Mouse (Mus musculus) ES-E14 (cell line): ENCODE results near the gene Irf1. TPM values are rescaled to one million over a fixed set of nuclear protein-coding genes. Genes with fewer than 3 reads are reported as not detected.

Experiments used
- DNase-seq: peaks from one replicate; pipeline ENCODE4 v3.0.0-alpha.2; 2013; ENCODE audit warnings: low read depth, low spot score
- H3K27ac ChIP-seq: 2 replicates; pipeline ENCODE4 v1.5.1; 2012; ENCODE audit warnings: low read depth, mild to moderate bottlenecking, low read length, moderate library complexity, mixed read lengths; ENCODE audit not compliant: poor library complexity, insufficient read depth, severe bottlenecking
- H3K36me3 ChIP-seq: 2 replicates; pipeline ENCODE4 v1.6.1; 2012; ENCODE audit warnings: mild to moderate bottlenecking, low read length, moderate library complexity, mixed read lengths; ENCODE audit not compliant: control insufficient read depth, poor library complexity, insufficient read depth, severe bottlenecking
- H3K4me1 ChIP-seq, 2 experiments: fragments of 150-350 bp in 1 of 2; sonication (generic) in 1 of 2; 2 replicates each; pipeline ENCODE4 v1.6.1; 2012; ENCODE audit warnings: low read length in 2 of 2, mild to moderate bottlenecking in 1 of 2, mixed read lengths in 1 of 2; ENCODE audit not compliant: control insufficient read depth in 2 of 2, insufficient read depth in 2 of 2, poor library complexity in 1 of 2
- H3K4me3 ChIP-seq, 2 experiments: fragments of 150-350 bp in 1 of 2; sonication (generic) in 1 of 2; 2 replicates each; pipeline ENCODE4 v1.5.1; 2012; ENCODE audit warnings: low read length in 2 of 2, low read depth in 1 of 2, mild to moderate bottlenecking in 1 of 2, mixed read lengths in 1 of 2; ENCODE audit not compliant: insufficient read depth in 1 of 2, poor library complexity in 1 of 2, severe bottlenecking in 1 of 2
- H3K9ac ChIP-seq: 2 replicates; pipeline ENCODE4 v1.6.1; 2012; ENCODE audit warnings: low read depth, mild to moderate bottlenecking, low read length, mixed read lengths; ENCODE audit not compliant: poor library complexity, insufficient read depth, severe bottlenecking
- H3K9me3 ChIP-seq: fragments of 150-350 bp; sonication (generic); 2 replicates; pipeline ENCODE4 v1.6.1; 2012; ENCODE audit warnings: low read depth, mild to moderate bottlenecking, low read length; ENCODE audit not compliant: control insufficient read depth, insufficient read depth
- CHD2 ChIP-seq: IDR thresholded peaks from 2 replicates; pipeline ENCODE4 v1.6.1; 2014; ENCODE audit warnings: mild to moderate bottlenecking, low read depth, low read length, inconsistent platforms
- HCFC1 ChIP-seq: IDR thresholded peaks from 2 replicates; pipeline ENCODE4 v1.6.1; 2012; ENCODE audit warnings: low read length, inconsistent platforms, borderline replicate concordance; ENCODE audit not compliant: insufficient read depth
- MAFK ChIP-seq: IDR thresholded peaks from 2 replicates; pipeline ENCODE4 v1.6.1; 2014; ENCODE audit warnings: mild to moderate bottlenecking, low read depth, low read length, inconsistent platforms; ENCODE audit not compliant: insufficient read depth
- ZC3H11A ChIP-seq: IDR thresholded peaks from 2 replicates; pipeline ENCODE4 v1.6.1; 2012; ENCODE audit warnings: low read depth, mild to moderate bottlenecking, inconsistent platforms, low read length, borderline replicate concordance
- ZNF384 ChIP-seq: IDR thresholded peaks from 2 replicates; pipeline ENCODE4 v1.6.1; 2012; ENCODE audit warnings: low read depth, low read length, inconsistent platforms
- in situ Hi-C, 2 experiments: fragments of 600-800 bp; cut with MboI; formaldehyde crosslinking; loops; one replicate each; pipeline ENCODE4 v1.15.1; 2025; ENCODE audit warnings: low sequenced_read_pairs in 2 of 2, inconsistent platforms in 1 of 2; ENCODE audit not compliant: unreplicated experiment in 2 of 2
- total RNA-seq: library from RNA; depleted of rRNA; stranded (reverse); fragments of 300-350 nt; gene quantifications from 2 replicates; pipeline ENCODE4 v1.2.3, GENCODE M21; 2012

Gene Irf1
- total RNA-seq, 1 experiment = 28.0 TPM

- Histone ChIP-seq H3K4me1 (peaks cover 0 to 14% of the 10 kb centered on the region in 2 experiments; a peak in 1 of 4 replicates), H3K9ac (no peak overlapping the region), H3K27ac (no peak overlapping the region), H3K9me3 (no peaks in the 10 kb centered on the region), H3K36me3 (no peaks in the 10 kb centered on the region), H3K4me3 (no peak overlapping the region)
- in situ Hi-C loops = no loop called here
- TF ChIP-seq CHD2 = no peak
- no peak for DNase-seq
Observed at GRCm38 (mm10) chr11:53749306-53749705, 20.5 kb upstream of the Irf1 start.

GRCm38 (mm10) chr11:53749716-53750352 lies 20.0 kb upstream of the Irf1 start:
- TF ChIP-seq ZNF384 (no peak), CHD2 (no peak), ZC3H11A (no peak), MAFK (no peak), HCFC1 (no peak)
- Histone ChIP-seq H3K36me3 (no peaks in the 10 kb centered on the region), H3K9me3 (no peaks in the 10 kb centered on the region), H3K4me3 (no peak overlapping the region), H3K27ac (no peak overlapping the region), H3K4me1 (peaks cover under 1 to 11% of the 10 kb centered on the region in 2 experiments; a peak in 2 of 4 replicates), H3K9ac (no peak overlapping the region)
- in situ Hi-C loops = loop anchor here in 1 of 2 experiments (10.0 kb wide), 1 partner anchor 105 kb away; the partner anchor contains the start of gene Gm12216
- no peak for DNase-seq

GRCm38 (mm10) chr11:53755011-53755595 lies 14.7 kb upstream of the Irf1 start:
- no peak for DNase-seq
- H3K9ac ChIP-seq = no peak overlapping the region
- in situ Hi-C loops = loop anchor here in 1 of 2 experiments (10.0 kb wide), 1 partner anchor 100 kb away; the partner anchor contains the start of gene Gm12216
- no peak overlapping the region for H3K4me3 ChIP-seq
- TF ChIP-seq CHD2 (no peak), MAFK (no peak), ZNF384 (no peak), ZC3H11A (no peak), HCFC1 (no peak)
- no peaks in the 10 kb centered on the region for H3K36me3 ChIP-seq
- no peaks in the 10 kb centered on the region for H3K9me3 ChIP-seq
- no peak overlapping the region for H3K27ac ChIP-seq
- peaks cover 5 to 7% of the 10 kb centered on the region in 2 experiments for H3K4me1 ChIP-seq

GRCm38 (mm10) chr11:53757612-53758011 lies 12.2 kb upstream of the Irf1 start:
- H3K4me1 ChIP-seq = peaks cover 9 to 26% of the 10 kb centered on the region in 2 experiments

More at GRCm38 (mm10) chr11:53757612-53758011, 12.2 kb upstream of the Irf1 start:
- Histone ChIP-seq H3K4me3 (no peak overlapping the region), H3K36me3 (no peaks in the 10 kb centered on the region), H3K9me3 (no peaks in the 10 kb centered on the region), H3K27ac (no peak overlapping the region), H3K9ac (no peak overlapping the region)
- in situ Hi-C loops = loop anchor here in 1 of 2 experiments (10.0 kb wide), 1 partner anchor 97 kb away; the partner anchor contains the start of gene Gm12216
- DNase-seq = no peak
- TF ChIP-seq CHD2 (no peak), MAFK (no peak), HCFC1 (no peak), ZNF384 (no peak), ZC3H11A (no peak)
